Mouse (Mus musculus) cerebellum, adult 18-20 months (tissue): ENCODE results near the gene Lin54.
A peak's percentile ranks its signal among the peaks of the same experiment; 100 is the strongest.
"Not testable (repeated sequence)": the region's sequence is repeated elsewhere in the genome, so short reads cannot be mapped to it uniquely, and the experiment has no call there.

Experiments used
- DNase-seq, 2 experiments: peaks; one replicate each; pipeline ENCODE4 v3.0.0; 2021

Gene Lin54

DNA sequence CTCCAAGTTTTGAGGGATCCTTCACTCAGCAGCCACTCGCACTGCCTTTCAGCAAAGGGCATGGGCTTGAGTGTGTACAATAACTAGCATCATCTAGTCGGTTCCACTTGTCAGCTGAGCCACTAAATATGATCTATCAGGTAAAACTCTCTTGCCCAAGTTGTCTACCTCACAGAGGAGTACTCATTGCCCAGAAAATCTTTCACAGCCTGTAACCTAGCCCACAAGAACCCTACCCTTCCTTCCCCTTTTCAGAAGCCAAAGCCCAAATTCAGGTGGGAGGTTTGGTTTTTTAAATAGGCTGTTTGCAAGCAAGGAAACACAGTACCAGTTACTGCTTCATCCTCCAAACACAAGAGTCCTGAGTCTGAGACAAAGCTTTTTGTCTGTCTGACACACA lies 13.3 kb downstream of the Lin54 start:
- DNase-seq, result no peak

DNA sequence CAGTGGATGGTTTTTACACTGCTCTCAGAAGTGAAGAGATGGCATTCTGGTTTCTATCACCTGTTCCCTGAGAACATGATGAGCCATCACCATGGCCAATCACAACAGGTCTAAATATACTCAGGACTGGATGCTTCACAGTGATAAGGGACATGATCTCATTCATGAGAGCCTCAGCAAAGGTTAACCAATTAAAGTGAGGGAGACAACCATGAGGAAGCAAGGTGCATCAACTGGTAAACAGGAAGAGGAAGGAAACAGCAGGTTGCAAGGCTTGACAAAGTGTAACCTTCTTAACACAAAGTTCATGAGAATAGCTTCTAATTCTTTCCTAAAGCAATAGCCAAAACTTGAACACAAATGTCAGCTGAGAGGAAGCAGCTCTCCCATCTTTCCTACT lies 16.9 kb downstream of the Lin54 start:
- no peak for DNase-seq

DNA sequence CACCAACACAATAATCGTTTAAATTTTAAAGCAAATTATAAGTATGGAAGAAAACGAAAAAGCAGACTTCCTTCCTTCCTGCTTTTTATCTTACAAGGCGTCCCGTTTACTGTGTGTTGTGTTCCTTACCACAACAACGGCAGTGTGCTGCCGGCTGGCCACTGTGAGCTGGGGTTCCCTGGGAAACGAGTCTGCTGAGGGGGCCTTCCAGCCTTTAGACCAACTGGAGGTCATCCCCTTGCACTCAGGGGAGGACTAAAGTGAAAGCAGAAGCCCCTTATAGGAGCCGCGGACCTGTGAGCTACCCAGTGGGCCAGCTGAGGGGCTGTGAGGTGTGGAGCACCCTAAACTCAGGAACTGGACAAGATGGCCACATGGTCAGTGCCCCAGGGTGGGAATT lies 22.8 kb downstream of the Lin54 start:
- DNase-seq, result no peak

DNA sequence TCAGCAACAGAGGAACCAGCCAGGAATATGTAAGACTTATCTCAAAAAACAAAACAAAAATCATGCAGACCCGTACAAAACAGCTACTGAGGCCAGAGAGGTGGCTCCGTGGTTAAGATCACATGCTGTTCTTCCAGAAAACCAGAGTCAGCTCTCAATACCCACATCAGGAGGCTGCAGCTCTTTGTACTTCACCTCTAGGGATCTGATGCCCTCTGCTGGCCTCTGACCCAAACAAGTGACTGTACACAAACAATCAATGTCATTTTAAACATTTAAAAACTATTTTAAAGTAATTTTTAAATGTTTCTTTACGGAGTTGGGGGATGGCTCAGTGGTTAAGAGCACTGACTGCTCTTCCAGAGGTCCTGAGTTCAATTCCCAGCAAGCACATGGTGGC lies 24.1 kb downstream of the Lin54 start:
- DNase-seq, result no peak

DNA sequence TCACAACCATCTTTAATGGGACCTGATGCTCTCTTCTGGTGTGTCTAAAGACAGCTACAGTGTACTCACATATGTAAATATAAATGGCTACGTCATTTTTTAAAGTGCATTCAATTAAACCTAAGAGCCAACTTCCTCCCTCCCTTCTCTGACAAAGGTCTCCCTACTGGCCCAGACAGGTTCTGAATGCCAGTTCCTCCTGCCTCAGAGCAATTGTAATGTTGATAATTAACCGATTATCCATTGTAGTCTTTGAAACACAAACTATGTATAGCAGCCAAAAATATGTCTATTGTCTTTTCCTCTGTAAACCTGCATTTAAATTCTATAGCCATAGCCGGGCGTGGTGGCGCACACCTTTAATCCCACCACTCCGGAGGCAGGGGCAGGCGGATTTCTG lies 33.1 kb downstream of the Lin54 start:
- no peak for DNase-seq

DNA sequence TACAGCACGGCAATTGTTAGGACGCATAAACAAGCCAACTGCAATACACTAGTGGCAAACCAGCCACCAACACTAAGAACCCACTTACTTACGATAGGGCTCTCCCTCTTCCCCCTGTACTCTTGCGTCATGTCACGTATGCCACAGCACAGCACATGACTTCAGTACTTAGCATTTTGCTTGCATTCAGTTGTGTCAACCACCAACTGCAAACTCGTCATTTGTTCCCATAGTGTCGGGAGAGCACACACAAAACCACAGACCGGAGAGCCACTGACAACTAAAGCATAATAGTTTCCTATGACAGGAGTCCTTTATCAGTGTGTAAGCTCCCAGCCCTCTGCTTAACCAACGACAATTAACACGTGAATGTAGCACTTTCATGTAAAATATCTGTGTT lies 33.8 kb downstream of the Lin54 start:
- DNase-seq, result no peak

DNA sequence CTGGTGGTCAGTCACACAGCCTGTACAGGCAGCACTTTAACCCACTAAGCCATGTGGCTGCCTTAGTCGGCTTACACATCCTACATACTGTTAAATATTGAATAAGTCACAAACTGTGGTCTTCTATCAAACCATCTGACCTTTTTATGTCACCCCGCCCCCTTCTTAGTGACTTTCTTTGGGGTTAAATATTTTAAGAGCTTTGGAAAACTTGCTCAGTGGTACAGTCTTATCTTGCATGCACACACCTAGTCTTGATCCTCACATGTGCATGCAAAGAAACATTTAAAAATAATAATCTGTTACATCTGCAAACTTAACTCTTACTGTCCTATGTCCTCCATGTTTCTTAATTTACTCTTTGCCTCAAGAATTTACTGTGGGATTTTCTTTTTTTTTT lies 38.1 kb downstream of the Lin54 start:
- DNase-seq, result no peak

DNA sequence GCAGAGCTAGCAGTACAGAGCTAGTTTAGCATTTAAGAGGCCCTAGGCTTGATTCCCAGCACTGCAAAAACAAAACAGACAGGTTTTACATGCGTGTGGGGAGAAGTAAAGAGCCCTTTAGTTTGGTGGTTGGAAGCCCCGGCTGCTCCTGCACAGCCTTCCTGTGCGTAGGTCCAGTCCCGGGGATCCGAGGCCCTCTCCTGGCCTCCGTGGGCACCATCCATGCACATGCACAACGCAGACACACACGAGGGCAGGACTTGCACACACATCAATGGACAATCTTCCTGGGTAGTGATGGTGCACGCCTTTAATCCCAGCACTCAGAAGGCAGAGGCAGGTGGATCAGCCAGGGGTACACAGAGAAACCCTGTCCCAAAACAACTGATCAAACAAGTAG lies 38.9 kb downstream of the Lin54 start:
- DNase-seq, result no peak

DNA sequence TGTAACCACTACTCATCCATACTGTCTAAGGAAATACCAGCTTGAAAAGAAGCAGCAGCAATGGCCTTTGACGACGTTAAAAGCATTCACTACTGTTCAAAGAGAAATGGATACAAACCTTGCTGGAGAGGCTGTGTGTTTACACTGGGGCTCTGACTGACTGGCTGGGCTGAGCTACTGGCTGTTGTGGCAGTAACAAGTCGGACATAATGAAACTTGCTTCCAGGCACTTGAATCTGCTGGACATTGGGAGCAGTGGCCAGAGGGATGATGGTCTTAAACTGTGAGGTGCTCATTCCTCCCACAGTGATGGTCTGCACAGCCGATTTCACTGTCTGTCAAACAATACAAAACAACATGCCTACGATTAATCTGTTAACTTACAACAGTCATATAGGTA lies 41.0 kb downstream of the Lin54 start:
- no peak for DNase-seq

DNA sequence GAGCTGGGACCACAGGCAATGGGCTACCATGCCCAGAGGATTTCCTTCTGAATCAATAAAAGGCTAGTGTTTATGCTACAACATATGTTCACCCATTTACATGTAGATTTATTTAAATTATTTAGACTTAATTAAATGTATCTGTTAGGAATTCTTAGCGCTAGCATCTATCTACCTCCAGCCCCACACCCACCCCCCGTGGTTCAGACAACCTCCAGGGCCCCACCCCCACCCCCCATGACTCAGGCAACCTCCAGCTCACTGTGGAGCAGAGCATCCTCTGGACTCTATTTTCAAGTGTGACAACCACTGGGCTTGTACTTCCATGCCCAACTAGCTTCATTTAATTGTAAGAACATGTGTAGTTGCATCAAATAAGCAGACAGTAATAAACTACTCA lies 48.6 kb downstream of the Lin54 start:
- no peak for DNase-seq

DNA sequence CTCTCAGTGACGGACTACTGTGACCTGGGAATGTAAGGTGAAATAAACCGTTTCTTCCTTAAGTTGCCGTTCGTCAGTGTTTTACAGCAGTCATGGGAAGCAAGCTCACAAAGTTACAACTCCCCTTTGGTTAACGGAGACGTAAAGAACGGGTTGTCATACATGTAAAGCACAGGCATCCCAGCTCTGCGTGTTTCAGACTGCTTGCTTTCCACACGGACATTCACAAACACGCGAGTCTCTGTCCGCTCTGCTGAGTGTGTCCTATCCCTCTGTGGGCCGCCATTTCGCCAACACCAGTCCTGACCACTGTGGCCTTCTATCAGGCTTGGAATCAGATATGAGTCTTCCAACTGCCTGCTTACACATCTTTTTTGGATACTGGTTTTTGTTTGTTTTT lies 61.6 kb downstream of the Lin54 start:
- DNase-seq, result no peak

DNA sequence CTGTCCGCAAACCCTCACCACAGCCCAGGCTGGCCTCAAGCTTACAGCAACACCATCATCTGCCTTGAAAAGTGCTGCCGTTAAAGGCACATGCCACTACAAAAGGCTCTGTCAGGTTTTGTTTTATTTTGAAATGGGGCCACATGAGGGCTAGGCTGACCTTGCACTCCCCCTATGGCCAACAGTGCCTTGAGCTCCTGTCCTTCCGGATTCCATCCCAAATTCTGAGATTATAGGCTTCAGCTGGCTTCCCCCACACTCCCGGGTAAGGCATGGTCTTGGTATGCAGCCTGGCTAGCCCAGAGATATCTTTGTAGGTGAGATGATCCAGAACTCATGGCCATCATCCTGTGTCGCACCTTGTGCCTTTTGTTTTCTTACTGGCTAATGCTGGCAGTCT lies 62.5 kb downstream of the Lin54 start:
- DNase-seq, result no peak

DNA sequence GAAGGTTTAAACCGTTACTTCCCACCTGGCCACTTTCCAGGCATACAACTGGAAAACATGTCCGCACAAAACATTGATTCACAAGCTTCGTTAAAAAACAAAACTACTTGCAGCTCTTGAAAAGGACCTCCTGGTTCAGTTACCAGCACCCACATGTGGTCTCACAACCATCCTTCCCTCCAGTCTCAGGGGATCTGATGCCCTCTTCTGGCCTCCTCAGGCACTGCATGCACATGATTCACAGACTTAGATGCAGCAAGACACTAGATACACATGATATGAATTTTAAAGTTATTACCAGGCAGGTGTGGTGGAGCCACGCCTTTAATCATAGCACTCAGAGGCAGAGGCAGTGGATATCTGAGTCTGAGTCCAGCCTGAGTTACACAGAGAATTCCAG lies 63.4 kb downstream of the Lin54 start:
- no peak for DNase-seq

DNA sequence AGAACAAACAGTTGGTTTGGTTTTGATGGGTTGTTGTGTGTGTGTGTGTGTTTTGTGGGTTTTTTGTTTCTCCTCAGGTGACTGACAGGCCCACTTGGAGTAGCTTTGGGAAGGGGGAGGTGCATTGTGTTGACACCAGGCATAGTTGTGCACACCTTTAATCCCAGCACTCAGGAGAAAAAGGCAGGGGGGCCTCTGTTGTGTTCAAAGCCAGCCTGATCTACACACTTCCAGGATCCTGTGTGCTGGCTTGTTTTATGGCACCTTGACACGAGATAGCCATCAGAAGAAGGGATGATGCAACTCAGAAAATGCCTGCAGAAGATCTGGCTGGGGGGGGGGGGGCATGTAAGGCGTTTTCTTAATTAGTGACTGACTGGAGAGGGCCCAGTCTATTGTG lies 69.5 kb downstream of the Lin54 start:
- DNase-seq, result no peak

DNA sequence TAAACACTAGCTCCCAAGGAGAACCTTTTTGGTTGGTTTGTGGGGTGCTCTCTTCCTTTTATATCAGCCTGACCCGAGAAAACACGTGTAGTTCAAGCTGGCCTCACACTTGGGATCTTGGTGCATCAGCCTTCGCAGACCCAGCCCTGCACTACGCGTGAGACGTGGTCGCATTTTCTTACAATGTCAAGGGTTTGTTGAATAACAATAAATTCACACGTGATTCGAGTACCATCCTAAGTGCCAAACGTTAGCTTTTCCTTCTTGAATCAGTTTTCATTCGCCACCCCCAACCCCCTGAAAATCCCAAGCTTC lies 70.4 kb downstream of the Lin54 start:
- no peak for DNase-seq

DNA sequence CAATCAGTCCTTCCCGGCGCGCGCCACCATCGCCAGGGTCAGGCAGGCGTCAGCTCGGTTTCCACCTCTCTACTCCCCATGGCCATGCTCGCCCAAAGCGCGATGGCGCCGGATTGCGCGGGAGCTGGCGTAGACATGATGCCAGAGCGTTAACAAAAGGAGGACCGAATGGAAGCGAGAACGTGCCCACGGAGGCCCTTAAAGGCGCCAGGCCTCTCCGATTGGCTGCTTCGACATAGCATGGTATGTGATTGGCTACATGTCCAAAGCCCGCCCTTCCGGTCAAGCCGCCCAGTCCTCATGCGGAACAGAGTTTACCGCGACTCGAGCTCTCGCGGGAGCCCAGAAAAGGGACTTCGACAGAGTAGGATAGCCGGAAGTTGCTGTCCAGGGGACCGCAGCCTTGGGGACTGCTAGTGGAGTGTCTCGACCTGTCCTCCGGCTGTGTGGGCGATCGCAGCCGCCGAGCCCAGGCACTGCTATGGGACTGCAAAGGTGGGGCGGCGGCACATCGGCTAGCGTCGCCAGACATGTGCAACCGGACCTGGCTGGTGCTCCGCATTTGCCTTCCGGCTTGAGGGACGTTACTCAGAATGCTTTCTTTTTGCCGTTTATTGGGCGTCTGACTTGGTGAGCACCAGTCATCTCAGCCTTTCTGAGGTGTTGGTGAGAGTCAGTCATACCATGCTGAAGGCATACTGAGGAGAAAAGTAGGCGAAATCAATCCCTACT lies 70.9 kb downstream of the Lin54 start:
- peak; percentile 90 to 94 for DNase-seq

DNA sequence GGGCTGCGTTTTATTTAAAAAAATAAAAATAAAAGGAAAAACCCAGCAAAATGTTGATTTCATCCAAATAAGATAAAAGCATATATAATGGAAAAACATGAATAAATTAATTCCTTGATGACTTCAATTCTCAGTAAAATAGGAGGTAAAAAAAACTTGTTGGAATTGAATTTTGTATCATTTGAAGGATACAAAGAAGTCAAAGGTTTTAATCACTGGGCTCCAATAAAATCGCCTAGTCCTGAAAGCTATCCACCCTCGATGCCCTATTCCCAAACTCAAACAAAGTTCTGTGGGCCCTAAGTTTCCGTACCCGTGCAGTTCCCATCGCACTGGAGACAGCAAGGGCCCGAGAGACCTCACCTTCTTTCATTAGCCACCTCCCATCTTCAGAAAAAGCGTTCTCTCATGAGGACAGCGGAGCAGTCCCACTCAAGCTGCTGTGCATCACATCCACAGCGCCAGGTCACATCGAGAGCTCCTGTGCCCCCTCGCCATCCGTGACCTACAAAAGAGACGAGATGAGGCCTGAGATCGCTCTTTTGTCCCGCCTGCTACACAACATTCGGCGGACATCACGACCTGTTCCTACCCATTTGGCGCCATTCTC lies 71.6 kb downstream of the Lin54 start:
- DNase-seq, result no peak

DNA sequence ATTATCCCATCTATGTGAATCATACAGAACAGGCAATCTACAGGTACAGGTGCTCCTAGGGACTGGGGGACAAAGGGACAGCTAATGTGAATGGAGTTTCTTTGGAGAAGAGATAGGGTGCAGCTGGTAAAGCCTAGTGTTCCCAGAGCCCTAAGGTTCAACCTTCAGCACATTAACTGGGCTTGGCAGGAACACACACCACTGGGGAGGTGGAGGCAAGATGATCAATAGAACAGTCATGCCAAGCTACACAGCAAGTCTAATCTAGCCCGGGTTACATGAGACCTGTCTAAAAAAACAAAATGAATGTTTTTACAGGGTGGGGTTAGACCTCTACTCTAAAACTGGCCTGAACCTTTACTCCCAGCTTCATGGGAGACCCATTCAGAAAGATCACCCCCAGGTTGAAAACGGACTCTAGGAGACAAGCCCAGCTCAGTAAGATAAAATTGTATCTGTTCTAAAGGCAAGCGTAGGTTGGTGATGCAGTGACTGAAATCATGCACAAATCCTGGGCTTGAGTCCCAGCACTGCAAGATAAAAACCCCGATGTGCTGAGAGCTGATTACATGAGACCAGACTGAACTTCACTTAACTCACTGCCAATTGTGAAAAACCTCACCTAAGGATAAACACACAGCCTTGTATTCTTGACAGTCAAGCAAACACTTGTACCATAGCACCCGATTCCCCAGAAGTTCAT lies 72.3 kb downstream of the Lin54 start:
- DNase-seq, result no peak

DNA sequence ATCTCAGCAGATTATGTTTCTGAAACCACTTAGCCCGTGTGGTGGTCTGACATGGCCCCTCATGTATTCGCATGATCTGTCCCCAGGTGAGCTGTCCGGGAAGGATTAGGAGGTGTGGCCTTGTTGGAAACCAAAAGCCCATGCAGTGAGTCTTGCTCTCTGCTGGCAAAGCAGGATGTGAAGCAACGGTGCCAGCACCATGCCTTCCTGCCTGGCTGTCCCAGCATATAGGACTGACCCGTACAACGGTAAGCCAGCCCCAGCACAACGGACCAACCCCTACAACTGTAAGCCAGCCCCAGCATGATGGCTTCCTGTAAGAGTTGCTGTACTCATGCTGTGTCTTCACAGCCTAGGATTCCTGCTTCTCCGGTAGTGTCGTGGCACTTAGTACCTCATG lies 73.2 kb downstream of the Lin54 start:
- DNase-seq, result no peak

DNA sequence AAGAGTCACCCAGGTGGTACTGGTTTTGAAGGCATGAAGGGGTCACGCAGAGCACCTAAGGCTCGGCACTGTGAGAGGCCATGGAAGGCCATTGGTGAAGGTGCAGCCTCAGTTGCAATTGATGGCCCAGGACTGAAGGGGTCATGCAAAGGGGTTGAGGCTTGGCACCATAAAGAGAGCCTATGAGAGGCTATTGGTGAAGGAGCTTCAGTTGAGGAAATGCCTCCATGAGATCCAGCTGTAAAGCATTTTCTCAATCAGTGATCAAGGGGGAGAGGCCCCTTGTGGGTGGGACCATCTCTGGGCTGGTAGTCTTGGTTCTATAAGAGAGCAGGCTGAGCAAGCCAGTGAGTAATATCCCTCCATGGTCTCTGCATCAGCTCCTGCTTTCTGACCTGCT lies 74.6 kb downstream of the Lin54 start:
- not testable (repeated sequence) for DNase-seq

DNA sequence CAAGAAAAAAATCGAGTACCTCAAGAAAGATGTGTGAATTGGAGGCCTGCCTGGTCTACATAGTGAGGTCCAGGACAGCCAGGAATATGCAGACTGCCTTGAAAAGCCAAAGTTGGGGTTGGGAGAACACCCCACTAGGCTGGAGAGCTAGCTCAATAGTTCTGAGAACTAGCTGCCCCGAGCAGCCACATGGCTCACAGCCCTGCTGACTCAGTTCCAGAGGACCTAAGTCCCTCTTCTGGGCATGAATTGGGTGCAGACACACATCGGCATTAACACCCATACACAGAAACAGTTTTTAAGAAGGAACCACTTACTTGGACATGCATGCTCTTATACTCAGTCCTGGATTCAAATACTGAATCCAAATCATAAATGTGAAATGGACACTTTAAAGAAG lies 76.2 kb downstream of the Lin54 start:
- no peak for DNase-seq

DNA sequence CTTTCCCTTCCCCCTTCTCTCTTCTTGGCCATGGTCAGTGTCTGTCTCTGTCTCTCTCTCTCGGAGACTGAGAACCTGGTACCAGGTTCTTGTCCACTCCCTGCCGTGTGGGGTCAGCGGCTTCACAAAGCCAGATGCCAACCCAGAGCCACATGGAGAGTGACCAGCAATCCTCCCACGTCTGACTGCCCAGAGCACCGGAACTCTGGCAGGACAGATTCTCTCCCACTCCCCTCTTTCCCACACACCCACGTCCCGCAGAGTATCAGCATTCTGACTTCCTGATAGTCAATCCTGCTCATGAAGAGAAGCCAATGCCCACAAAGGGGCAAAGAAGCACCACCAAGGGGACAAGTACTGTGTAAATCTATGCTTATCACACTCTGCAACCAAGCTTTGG lies 76.8 kb downstream of the Lin54 start:
- no peak for DNase-seq

DNA sequence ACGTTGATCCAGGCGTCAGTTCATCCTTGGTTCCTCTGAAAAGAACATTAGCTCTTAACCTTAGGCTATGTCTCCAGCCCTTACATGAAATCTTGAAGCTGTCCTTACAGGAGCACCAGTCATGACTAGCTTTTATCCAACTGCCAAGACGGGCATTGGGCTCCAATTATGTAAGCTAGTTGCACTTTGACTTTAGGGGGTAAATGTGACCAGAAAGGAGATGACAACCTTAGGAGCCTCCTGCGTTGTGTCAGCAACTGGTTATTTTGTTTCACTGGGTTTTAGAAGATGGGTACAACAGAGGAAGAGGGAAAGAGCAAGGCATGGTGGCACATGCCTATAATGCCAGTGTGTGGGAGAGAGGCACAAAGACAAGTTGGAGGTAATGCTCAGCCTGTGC lies 81.6 kb downstream of the Lin54 start:
- no peak for DNase-seq

DNA sequence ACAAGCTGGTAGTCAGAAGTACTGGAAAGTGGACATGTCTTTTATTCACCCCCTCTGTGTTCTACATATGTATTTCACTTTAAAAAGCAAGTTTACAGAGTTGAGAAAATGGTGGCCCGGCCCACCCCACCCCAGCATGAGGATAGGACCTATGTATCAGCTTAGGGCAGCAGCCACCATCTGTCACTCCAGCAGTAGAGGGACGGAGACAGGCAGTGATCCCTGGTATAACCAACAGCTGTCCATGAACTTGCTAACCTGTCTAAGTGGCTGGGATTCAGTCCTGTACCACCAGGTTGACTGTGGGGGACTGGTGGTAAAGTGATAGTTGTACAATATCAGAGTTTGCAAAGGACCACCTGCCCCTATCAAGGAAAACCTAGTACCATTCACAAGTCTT lies 82.4 kb downstream of the Lin54 start:
- no peak for DNase-seq
